Comparison of ENCODE assay signal across 9 mouse cellular contexts in genomic region chr12:105967806-105968205, GRCm38 (mm10). TPM values are rescaled to one million over a fixed set of nuclear protein-coding genes. Genes with fewer than 3 reads are reported as not detected.
DNase-seq lines count a peak whose midpoint lies in the region; ATAC-seq and TF ChIP-seq lines count a peak whose summit lies in the region.
"Had no signal": no experiment of that assay in that cellular context is flagged by ENCODE, and none has a peak within 500 bp of the region (broad histone marks: within the 10 kb centered on the region; RNA-seq: fewer than 3 reads in every experiment).

No protein-coding gene starts in this region.

- H3K36me3 ChIP-seq in megakaryocyte, embryonic 14.5 days (replicated peaks; ENCODE audit: low read length): no peaks in the 10 kb centered on the region
- H3K36me3 ChIP-seq in forebrain, postnatal 0 days (ENCODE audit: insufficient read depth): no peaks in the 10 kb centered on the region
- H3K36me3 ChIP-seq in liver, embryonic 16.5 days (ENCODE audit: control insufficient read depth, insufficient read depth): no peaks in the 10 kb centered on the region
- no peaks in the 10 kb centered on the region for H3K36me3 ChIP-seq in stomach, embryonic 16.5 days (ENCODE audit: control insufficient read depth, insufficient read depth, low read length)

- TF ChIP-seq CTCF in forebrain, postnatal 0 days (IDR thresholded peaks at IDR 0.05; ENCODE audit: low read depth): no peak

- no peak overlapping the region for H3K27ac ChIP-seq in forebrain, postnatal 0 days (ENCODE audit: low read depth, low read length)
- H3K27ac ChIP-seq in liver, embryonic 16.5 days (ENCODE audit: low read length): no peak overlapping the region
- H3K27ac ChIP-seq in stomach, embryonic 16.5 days (ENCODE audit: low read length): no peak overlapping the region
- H3K27ac ChIP-seq: macrophage had no signal

- peaks cover 33% of the 10 kb centered on the region for H3K4me1 ChIP-seq in megakaryocyte, embryonic 14.5 days
- H3K4me1 ChIP-seq in forebrain, postnatal 0 days (ENCODE audit: insufficient read depth): no peaks in the 10 kb centered on the region; the same call in 1 of the 2 replicates
- no peaks in the 10 kb centered on the region; the same call in 1 of the 2 replicates for H3K4me1 ChIP-seq in liver, embryonic 16.5 days (ENCODE audit: control insufficient read depth, low read depth, low read length)
- H3K4me1 ChIP-seq in stomach, embryonic 16.5 days (ENCODE audit: control insufficient read depth, insufficient read depth, low read length): no peaks in the 10 kb centered on the region

- H3K9me3 ChIP-seq in megakaryocyte, embryonic 14.5 days: peaks cover 11% of the 10 kb centered on the region
- 0 out of 2 replicates have a peak, but pooled peaks cover 4% of the 10 kb centered on the region for H3K9me3 ChIP-seq in forebrain, postnatal 0 days (ENCODE audit: low read length)
- no peaks in the 10 kb centered on the region for H3K9me3 ChIP-seq in liver, embryonic 16.5 days (replicated peaks; ENCODE audit: control insufficient read depth, low read length)
- H3K9me3 ChIP-seq in stomach, embryonic 16.5 days (replicated peaks; ENCODE audit: control insufficient read depth, low read length): no peaks in the 10 kb centered on the region

- no peak for ATAC-seq in megakaryocyte, adult 5-6 weeks (ENCODE audit: poor library complexity, severe bottlenecking)
- no peak for ATAC-seq in forebrain, postnatal 0 days
- no peak for ATAC-seq in liver, embryonic 16.5 days (ENCODE audit: low read depth)
- ATAC-seq in stomach, embryonic 16.5 days (ENCODE audit: insufficient read depth, low FRiP score): no peak

- H3K4me2 ChIP-seq in forebrain, postnatal 0 days (ENCODE audit: low read depth): 0 out of 2 replicates have a peak overlapping the region, but pooled peaks have one; percentile 10
- H3K4me2 ChIP-seq in liver, embryonic 16.5 days (ENCODE audit: low read depth, low read length): peak overlapping the region; percentile 36
- peak overlapping the region; percentile 20; the same call in 1 of the 2 replicates for H3K4me2 ChIP-seq in stomach, embryonic 16.5 days (ENCODE audit: low read depth, low read length)

- no peak for DNase-seq in forebrain, postnatal 0 days
- DNase-seq in left cerebral cortex, postnatal 4 days: no peak
- no peak for DNase-seq in right cerebral cortex, postnatal 36 days (ENCODE audit: low spot score in 2 of 2)
- no peak for DNase-seq in cerebellum, adult 9-10 months

- 20% methylated on average over 18 of the region's 18 CpGs for WGBS in forebrain, postnatal 0 days
- 9% methylated on average over 18 of the region's 18 CpGs for WGBS in liver, embryonic 16.5 days (ENCODE audit: insufficient replicate concordance)
- WGBS in stomach, embryonic 16.5 days: 13% methylated on average over 18 of the region's 18 CpGs

- peak overlapping the region; percentile 85 for H3K4me3 ChIP-seq in megakaryocyte, embryonic 14.5 days (replicated peaks)
- H3K4me3 ChIP-seq in forebrain, postnatal 0 days (ENCODE audit: low read depth, low read length): no peak overlapping the region
- H3K4me3 ChIP-seq in liver, embryonic 16.5 days (ENCODE audit: low read depth, low read length): peak overlapping the region; percentile 19
- peak overlapping the region; percentile 13 for H3K4me3 ChIP-seq in stomach, embryonic 16.5 days (replicated peaks; ENCODE audit: low read length)

- intact Hi-C loops in left cerebral cortex, postnatal 4 days (cut with DNase I): no loop called here

- H3K27me3 ChIP-seq in megakaryocyte, embryonic 14.5 days (replicated peaks): peaks cover 68% of the 10 kb centered on the region
- no peaks in the 10 kb centered on the region for H3K27me3 ChIP-seq in forebrain, postnatal 0 days (ENCODE audit: insufficient read depth, low read length)
- peaks cover 21% of the 10 kb centered on the region for H3K27me3 ChIP-seq in liver, embryonic 16.5 days (ENCODE audit: control insufficient read depth, insufficient read depth, low read depth, low read length)
- H3K27me3 ChIP-seq in stomach, embryonic 16.5 days (ENCODE audit: control insufficient read depth, insufficient read depth, low read length): no peaks in the 10 kb centered on the region

- no peak overlapping the region for H3K9ac ChIP-seq in forebrain, postnatal 0 days
- no peak overlapping the region for H3K9ac ChIP-seq in liver, embryonic 16.5 days (ENCODE audit: low read depth, low read length)
- peak overlapping the region; percentile 3; the same call in 1 of the 2 replicates for H3K9ac ChIP-seq in stomach, embryonic 16.5 days (ENCODE audit: low read length)

RNA-seq across cellular contexts. Expression of gene Vrk1, which starts 42.2 kb away (rescaled TPM):
- polyA plus RNA-seq in megakaryocyte, embryonic 14.5 days (2012; ENCODE audit: insufficient read depth, low replicate concordance): 1.4 and 16.6 TPM in 2 replicates
- total RNA-seq in megakaryocyte, adult 5-6 weeks (2015): 133 and 142 TPM in 2 replicates
- 184 and 208 TPM in 2 replicates for total RNA-seq in megakaryocyte, adult 5-6 weeks (2017)
- 30.5 and 34.9 TPM in 2 replicates for total RNA-seq in forebrain, postnatal 0 days (2014; rRNA removed)
- 50.5 and 51.5 TPM in 2 replicates for polyA plus RNA-seq in forebrain, postnatal 0 days (2015; fragmentation: Nextera tagmentation; extraction: Ambion mirVana)
- 69.1 and 74.1 TPM in 2 replicates for polyA plus RNA-seq in liver, embryonic 16.5 days (2015; fragmentation: Nextera tagmentation; extraction: Ambion mirVana)
- polyA plus RNA-seq in stomach, embryonic 16.5 days (2015; fragmentation: Nextera tagmentation; extraction: Ambion mirVana): 54.6 and 58.3 TPM in 2 replicates
- 10 to 100 TPM; 22.7 to 24.9 TPM for total RNA-seq in left cerebral cortex, postnatal 4 days (2021)
